Mouse (Mus musculus) liver, embryonic 14.5 days (tissue): ENCODE measurements around the gene Gm45713.

Experiments used
- CTCF ChIP-seq: IDR thresholded peaks from 2 replicates; pipeline ENCODE4 v1.5.1; 2016; ENCODE audit warnings: antibody characterized with exemption, low read depth, control low read depth
- EP300 ChIP-seq: IDR thresholded peaks from 2 replicates; pipeline ENCODE4 v1.6.1; 2016; ENCODE audit warnings: antibody characterized with exemption, low read depth

DNA sequence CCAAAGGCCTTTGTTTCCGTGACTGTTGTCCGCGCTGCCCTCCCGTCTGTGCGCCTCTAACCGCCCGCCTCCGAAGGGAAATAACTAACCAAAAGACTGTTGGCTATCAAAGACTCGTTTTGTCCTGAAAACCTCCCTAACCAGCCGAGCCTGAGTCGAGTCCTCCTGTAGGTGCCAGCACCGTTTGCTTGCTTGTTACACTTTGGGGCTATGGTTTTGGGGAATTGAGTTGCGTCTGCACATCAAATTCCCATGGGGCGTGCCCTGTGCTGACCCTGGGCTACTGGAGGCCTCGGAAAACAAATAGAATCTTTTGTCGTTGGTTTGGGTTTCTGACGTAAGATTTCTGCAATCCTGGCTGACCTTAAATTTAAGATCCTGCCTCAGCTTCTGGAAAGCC, 6.7 kb downstream of the Gm45713 start:
- TF ChIP-seq CTCF (no peak), EP300 (no peak)
